Mouse (Mus musculus) myocyte (in vitro differentiated cells): ENCODE data around the gene Hist1h4a. TPM values are rescaled to one million over a fixed set of nuclear protein-coding genes. Genes with fewer than 3 reads are reported as not detected.

Source experiments
- H3K27me3 ChIP-seq: one replicate; pipeline ENCODE4 v1.6.1; 2011; ENCODE audit not compliant: control insufficient read depth, insufficient read depth, insufficient read length
- H3K36me3 ChIP-seq: one replicate; pipeline ENCODE4 v1.6.1; 2011; ENCODE audit not compliant: control insufficient read depth, insufficient read depth
- H3K4me2 ChIP-seq: one replicate; pipeline ENCODE4 v1.6.1; 2011; ENCODE audit warnings: low read depth, control low read depth
- H3K4me3 ChIP-seq: one replicate; pipeline ENCODE4 v1.5.1; 2011; ENCODE audit warnings: mild to moderate bottlenecking, control low read depth, moderate library complexity
- H3K79me2 ChIP-seq: one replicate; pipeline ENCODE4 v1.6.1; 2011; ENCODE audit not compliant: control insufficient read depth, insufficient read depth
- H3ac ChIP-seq: one replicate; pipeline ENCODE4 v1.6.1; 2011; ENCODE audit not compliant: control insufficient read depth, insufficient read length
- CEBPB ChIP-seq: IDR thresholded peaks from 2 replicates; pipeline ENCODE4 v1.6.1; 2011; ENCODE audit warnings: mild to moderate bottlenecking, moderate library complexity; ENCODE audit not compliant: poor library complexity, insufficient read depth, severe bottlenecking
- MYOG ChIP-seq, 3 experiments: IDR thresholded peaks; one replicate each; pipeline ENCODE4 v1.6.1; 2011; ENCODE audit warnings: control low read depth in 2 of 3, low read depth in 2 of 3, mild to moderate bottlenecking in 2 of 3; ENCODE audit not compliant: insufficient read length in 2 of 3, control insufficient read depth in 1 of 3, insufficient read depth in 1 of 3
- USF1 ChIP-seq: IDR thresholded peaks from one replicate; pipeline ENCODE4 v1.6.1; 2011; ENCODE audit warnings: low read depth, mild to moderate bottlenecking, control low read depth, moderate library complexity
- polyA plus RNA-seq: library from polyadenylated mRNA; unstranded; fragments of >200 nt; fragmentation: generic; extraction: Trizol; gene quantifications from one replicate; pipeline ENCODE4 v1.2.1, GENCODE M21; 2012; ENCODE audit warnings: missing spikeins

Hist1h4a gene
- polyA plus RNA-seq, 1 experiment, result 4.2 TPM

DNA sequence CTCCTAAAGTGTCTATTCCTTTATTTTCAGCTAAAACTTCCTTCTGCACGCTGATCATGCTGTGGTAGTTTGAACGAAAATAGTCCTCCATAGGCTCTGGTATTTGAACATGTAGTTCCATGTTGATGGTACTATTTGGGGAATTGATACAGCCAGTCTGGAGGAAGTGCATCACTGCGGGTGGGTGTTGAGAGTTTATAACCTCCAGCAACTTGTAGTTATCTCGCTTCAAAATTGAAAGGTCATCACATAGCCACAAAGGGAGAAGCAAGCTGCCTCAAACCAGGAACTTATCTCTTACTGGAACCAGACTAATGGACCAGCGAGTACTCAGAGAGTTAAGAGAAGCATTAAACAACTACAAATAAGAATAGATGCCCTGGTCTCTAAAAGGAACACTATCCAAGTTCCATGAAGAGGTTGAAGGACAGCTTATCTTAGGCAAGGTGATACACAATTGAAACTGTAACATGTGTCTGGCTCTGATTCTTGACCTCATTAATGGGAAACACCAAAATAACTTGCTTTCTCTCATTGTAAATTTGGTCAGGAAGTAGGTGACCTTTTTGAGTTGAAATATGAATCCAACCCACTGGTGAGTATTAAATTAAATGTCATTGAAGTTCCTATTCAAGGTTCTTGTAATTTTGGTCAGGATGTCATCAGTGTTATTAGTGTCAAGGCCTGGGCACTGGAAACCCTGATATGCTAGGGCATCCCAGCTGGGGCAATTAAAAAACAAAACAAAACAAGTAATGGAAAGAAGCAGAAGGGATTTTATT, 44.6 kb downstream of the Hist1h4a start:
- Histone ChIP-seq H3K4me2 (no peak overlapping the region), H3K27me3 (no peaks in the 10 kb centered on the region), H3ac (no peak overlapping the region), H3K36me3 (no peaks in the 10 kb centered on the region), H3K4me3 (no peak overlapping the region), H3K79me2 (no peaks in the 10 kb centered on the region)
- TF ChIP-seq USF1 (no peak), CEBPB (no peak), MYOG (IDR thresholded peaks at IDR 0.05; ENCODE audit: control insufficient read depth in 1 of 3, insufficient read depth in 1 of 3, insufficient read length in 2 of 3, low read depth in 2 of 3) (no peak)

Other genes with a start within 250 kb of the Hist1h4a start
- gene Hist1h4h, start 230.2 kb downstream of the Hist1h4a start, polyA plus RNA-seq, result 21.5 TPM
- 24.4 TPM for gene Hist1h2af, start 227.3 kb downstream of the Hist1h4a start, polyA plus RNA-seq
- gene Hist1h3g, start 225.8 kb downstream of the Hist1h4a start, polyA plus RNA-seq, result 3.3 TPM
- 1.1 TPM for gene Hist1h2bh, start 217.8 kb downstream of the Hist1h4a start, polyA plus RNA-seq
- gene Hist1h3f, start 217.2 kb downstream of the Hist1h4a start, polyA plus RNA-seq, result 0.91 TPM
- 4.1 TPM for gene Hist1h4f, start 209.6 kb downstream of the Hist1h4a start, polyA plus RNA-seq
- gene Hist1h1d, start 208.0 kb downstream of the Hist1h4a start, polyA plus RNA-seq, result 0.65 TPM
- gene Hist1h3e, start 198.9 kb downstream of the Hist1h4a start, polyA plus RNA-seq, result 1.7 TPM
- gene Hist1h2ae, start 190.0 kb downstream of the Hist1h4a start, polyA plus RNA-seq, result 4.5 TPM
- gene Hist1h2bg, start 189.8 kb downstream of the Hist1h4a start, polyA plus RNA-seq, result 7.8 TPM
- gene Hist1h2bf, start 187.0 kb downstream of the Hist1h4a start, polyA plus RNA-seq, result 2.1 TPM
- 1.6 TPM for gene Hist1h2ad, start 186.8 kb downstream of the Hist1h4a start, polyA plus RNA-seq
- 2.5 TPM for gene Hist1h3d, start 185.5 kb downstream of the Hist1h4a start, polyA plus RNA-seq
- gene Hist1h4d, start 179.6 kb downstream of the Hist1h4a start, polyA plus RNA-seq, result 1.8 TPM
- 4.3 TPM for gene Hist1h2be, start 140.1 kb downstream of the Hist1h4a start, polyA plus RNA-seq
- gene Hist1h1e, start 138.7 kb downstream of the Hist1h4a start, polyA plus RNA-seq, result 4.7 TPM
- 1.3 TPM for gene Hist1h2ac, start 77.3 kb downstream of the Hist1h4a start, polyA plus RNA-seq
- 113 TPM for gene Hist1h2bc, start 77.0 kb downstream of the Hist1h4a start, polyA plus RNA-seq
- gene Hist1h1t, start 65.4 kb downstream of the Hist1h4a start, polyA plus RNA-seq, result 0.05 TPM
- gene Hist1h4c, start 62.8 kb downstream of the Hist1h4a start, polyA plus RNA-seq, result 0.56 TPM
- gene Hfe, start 50.4 kb downstream of the Hist1h4a start, polyA plus RNA-seq, result 5.1 TPM
- 273 TPM for gene Hist1h1c, start 22.4 kb downstream of the Hist1h4a start, polyA plus RNA-seq
- 2.5 TPM for gene Hist1h3c, start 15.6 kb downstream of the Hist1h4a start, polyA plus RNA-seq
- 1.3 TPM for gene Hist1h2bb, start 14.5 kb downstream of the Hist1h4a start, polyA plus RNA-seq
- gene Hist1h2ab, start 10.1 kb downstream of the Hist1h4a start, polyA plus RNA-seq, result 2.1 TPM
- 1.3 TPM for gene Hist1h3b, start 9.0 kb downstream of the Hist1h4a start, polyA plus RNA-seq
- gene Hist1h4b, start 4.2 kb downstream of the Hist1h4a start, polyA plus RNA-seq, result 5.5 TPM
- 1.3 TPM for gene Hist1h3a, start 1.2 kb upstream of the Hist1h4a start, polyA plus RNA-seq
- 0.98 TPM for gene Hist1h1a, start 2.4 kb upstream of the Hist1h4a start, polyA plus RNA-seq
- not detected for gene Trim38, start 8.7 kb upstream of the Hist1h4a start, polyA plus RNA-seq
- gene Slc17a2, start 45.8 kb upstream of the Hist1h4a start, polyA plus RNA-seq, result not detected
- not detected for gene Slc17a3, start 78.2 kb upstream of the Hist1h4a start, polyA plus RNA-seq
- not detected for gene Slc17a1, start 106.5 kb upstream of the Hist1h4a start, polyA plus RNA-seq
- 0.02 TPM for gene Slc17a4, start 153.8 kb upstream of the Hist1h4a start, polyA plus RNA-seq
- gene Hist1h2ba, start 172.9 kb upstream of the Hist1h4a start, polyA plus RNA-seq, result not detected
- gene Hist1h2aa, start 173.2 kb upstream of the Hist1h4a start, polyA plus RNA-seq, result not detected
- gene Scgn, start 230.0 kb upstream of the Hist1h4a start, polyA plus RNA-seq, result not detected